Comparison of ENCODE assay signal across 13 mouse cellular contexts in the genomic region with DNA sequence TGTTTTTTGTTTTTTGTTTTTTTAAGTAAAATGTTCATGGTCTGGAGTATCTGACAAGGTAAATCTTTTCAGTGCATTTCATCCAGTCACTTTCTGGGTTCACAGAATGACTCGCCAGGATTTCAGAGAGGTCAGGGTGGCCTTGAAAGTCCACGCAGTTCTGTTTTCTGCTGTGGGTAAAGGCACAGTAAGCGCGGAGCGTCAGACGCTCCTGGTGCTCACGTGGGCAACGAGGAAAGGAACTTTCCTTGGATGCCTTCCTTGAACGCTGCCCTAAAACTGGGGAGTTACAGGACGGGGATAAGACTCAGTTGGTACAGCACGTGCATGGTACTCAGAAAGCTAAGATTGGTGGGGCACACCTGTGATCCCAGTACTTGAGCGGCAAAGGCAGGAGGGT.
A peak's percentile ranks its signal among the peaks of the same experiment; 100 is the strongest.
DNase-seq lines count a peak whose midpoint lies in the region.
"Had no signal": no experiment of that assay in that cellular context is flagged by ENCODE, and none has a peak within 500 bp of the region (broad histone marks: within the 10 kb centered on the region; RNA-seq: fewer than 3 reads in every experiment).

No protein-coding gene starts in this region.

- peak; percentile 71 to 82 for DNase-seq in adrenal gland, adult (ENCODE audit: inconsistent age in 2 of 2, low spot score in 1 of 2)
- DNase-seq in adrenal gland, adult 18-20 months (ENCODE audit: low spot score in 2 of 2), result no peak
- peak; percentile 42 for DNase-seq in adrenal gland, postnatal 14 days
- no peak for DNase-seq in adrenal gland, adult 8-10 months
- peak; percentile 31 for DNase-seq in ES-CJ7 (ENCODE audit: low read depth, low spot score)
- DNase-seq in kidney, adult 18-20 months, result no peak
- DNase-seq: B cell, adult 2 months; cerebellum, adult 11-12 months; cerebellum, adult 2 months; cerebellum, adult 9-10 months; cerebellum, postnatal 10 days; cerebellum, postnatal 25 days; forebrain, postnatal 0 days had no signal

Comparison
In these comparisons a context has a peak if more than half of its experiments do, and no peak if none do; other contexts are left out.
1. DNase-seq: peak in adrenal gland, adult (2 of 2), adrenal gland, postnatal 14 days (single experiment) and ES-CJ7 (single experiment); none in adrenal gland, adult 18-20 months (0 of 2), adrenal gland, adult 8-10 months (single experiment) and kidney, adult 18-20 months (single experiment).